Mouse (Mus musculus) liver, adult 2 months (tissue): Measurements from ENCODE around the gene Tnfsf11.

ENCODE experiments used
- CTCF ChIP-seq: fragments of 200-500 bp; IDR thresholded peaks from 2 replicates; pipeline ENCODE4 v1.5.1; 2011; ENCODE audit warnings: low read depth, low read length, control low read depth
- POLR2A ChIP-seq: fragments of 200-500 bp; IDR thresholded peaks from 2 replicates; pipeline ENCODE4 v1.6.1; 2011; ENCODE audit warnings: low read length, control low read depth; ENCODE audit not compliant: insufficient read depth; ENCODE audit errors: extremely low read depth

GRCm38 (mm10) chr14:78254017-78254416, 53.8 kb downstream of the Tnfsf11 start:
- TF ChIP-seq POLR2A (no peak), CTCF (no peak)
